ENCODE assay signal across 8 mouse cellular contexts in the genomic region with DNA sequence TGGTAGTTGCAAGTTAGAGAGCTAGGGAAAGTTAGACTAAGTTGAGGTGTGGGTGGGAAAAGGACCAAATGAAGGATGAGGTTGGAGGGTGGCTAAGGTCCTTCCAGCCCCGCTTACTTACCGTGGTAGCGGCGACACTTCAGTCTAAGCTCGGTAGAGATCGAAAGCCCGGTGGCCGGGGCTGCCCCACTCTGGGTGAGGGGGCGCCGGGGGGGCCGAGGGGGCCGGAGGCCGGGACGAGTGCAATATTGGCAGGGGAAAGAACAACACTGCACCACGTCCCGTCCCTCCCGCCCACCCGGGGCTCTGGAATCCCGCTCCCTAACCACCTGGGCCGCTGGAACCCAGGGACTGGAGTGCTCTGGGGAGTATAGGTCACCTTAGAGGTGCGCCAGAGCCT. TPM values are rescaled to one million over a fixed set of nuclear protein-coding genes. Genes with fewer than 3 reads are reported as not detected.
A peak's percentile ranks its signal among the peaks of the same experiment; 100 is the strongest.
DNase-seq lines count a peak whose midpoint lies in the region; ATAC-seq and TF ChIP-seq lines count a peak whose summit lies in the region.

A gene (minus strand): TSS at position 189 of the 400 bp plus-strand sequence.

- TF ChIP-seq CTCF in lung, embryonic 14.5 days (IDR thresholded peaks at IDR 0.05; ENCODE audit: low read depth) = no peak

- ATAC-seq in lung, embryonic 14.5 days (ENCODE audit: insufficient read depth) = peak; percentile 18; the same call in 1 of the 2 replicates
- ATAC-seq in heart, embryonic 11.5 days (replicated peaks; ENCODE audit: insufficient number of reproducible peaks, low FRiP score, low TSS enrichment) = no peak
- peak; percentile 28 for ATAC-seq in midbrain, embryonic 16.5 days

- WGBS in lung, embryonic 14.5 days = 3% methylated on average over 21 of the region's 21 CpGs
- 7% methylated on average over 21 of the region's 21 CpGs for WGBS in heart, embryonic 11.5 days (ENCODE audit: insufficient replicate concordance)
- WGBS in midbrain, embryonic 16.5 days = 2% methylated on average over 21 of the region's 21 CpGs

- H3K27me3 ChIP-seq in lung, embryonic 14.5 days (ENCODE audit: insufficient read depth, low read length) = no peaks in the 10 kb centered on the region
- peaks cover 37% of the 10 kb centered on the region for H3K27me3 ChIP-seq in heart, embryonic 11.5 days (ENCODE audit: control insufficient read depth, insufficient read depth, low read length)
- H3K27me3 ChIP-seq in midbrain, embryonic 16.5 days (ENCODE audit: control insufficient read depth, insufficient read depth, low read depth, low read length) = no peaks in the 10 kb centered on the region

- H3K9me3 ChIP-seq in lung, embryonic 14.5 days (ENCODE audit: low read depth, low read length) = no peaks in the 10 kb centered on the region
- H3K9me3 ChIP-seq in heart, embryonic 11.5 days (replicated peaks; ENCODE audit: control insufficient read depth, low read length) = no peaks in the 10 kb centered on the region
- no peaks in the 10 kb centered on the region for H3K9me3 ChIP-seq in midbrain, embryonic 16.5 days (replicated peaks; ENCODE audit: control insufficient read depth, low read length, poor library complexity, severe bottlenecking)

- peaks cover 15% of the 10 kb centered on the region; the same call in 1 of the 2 replicates for H3K4me1 ChIP-seq in lung, embryonic 14.5 days (ENCODE audit: insufficient read depth)
- 0 out of 2 replicates have a peak, but pooled peaks cover 3% of the 10 kb centered on the region for H3K4me1 ChIP-seq in brown adipose tissue, adult 24 weeks (ENCODE audit: control insufficient read depth, insufficient read depth, insufficient read length, low read length)
- peaks cover 9% of the 10 kb centered on the region; the same call in 1 of the 2 replicates for H3K4me1 ChIP-seq in heart, embryonic 11.5 days (ENCODE audit: control insufficient read depth, insufficient read depth, low read length)
- peaks cover 47% of the 10 kb centered on the region for H3K4me1 ChIP-seq in midbrain, embryonic 16.5 days (ENCODE audit: control insufficient read depth, insufficient read depth, low read length)

- peaks cover 7% of the 10 kb centered on the region; the same call in 1 of the 2 replicates for H3K36me3 ChIP-seq in lung, embryonic 14.5 days (ENCODE audit: insufficient read depth)
- no peaks in the 10 kb centered on the region for H3K36me3 ChIP-seq in heart, embryonic 11.5 days (ENCODE audit: control insufficient read depth, insufficient read depth, low read length)
- no peaks in the 10 kb centered on the region for H3K36me3 ChIP-seq in midbrain, embryonic 16.5 days (ENCODE audit: control insufficient read depth, insufficient read depth, low read length)

- peak within 1 kb of the TSS; percentile 86 for H3K4me2 ChIP-seq in lung, embryonic 14.5 days
- H3K4me2 ChIP-seq in heart, embryonic 11.5 days = peak within 1 kb of the TSS; percentile 73
- peak within 1 kb of the TSS; percentile 78 for H3K4me2 ChIP-seq in midbrain, embryonic 16.5 days (ENCODE audit: low read length)

- DNase-seq in lung, embryonic 14.5 days = no peak
- DNase-seq in lung, postnatal 10 days = no peak
- no peak for DNase-seq in layer of hippocampus, postnatal 36 days
- no peak for DNase-seq in spleen, postnatal 4 days (ENCODE audit: low spot score in 2 of 2)
- no peak for DNase-seq in cerebellum, postnatal 25 days

- H3K4me3 ChIP-seq in lung, embryonic 14.5 days (ENCODE audit: low read depth, low read length) = peak within 1 kb of the TSS; percentile 45
- peak within 1 kb of the TSS; percentile 48 for H3K4me3 ChIP-seq in brown adipose tissue, adult 24 weeks (ENCODE audit: insufficient read depth, low read depth, low read length)
- H3K4me3 ChIP-seq in heart, embryonic 11.5 days (ENCODE audit: low read depth, low read length) = peak within 1 kb of the TSS; percentile 49
- H3K4me3 ChIP-seq in midbrain, embryonic 16.5 days (ENCODE audit: low read depth, low read length) = peak within 1 kb of the TSS; percentile 43

- H3K9ac ChIP-seq in lung, embryonic 14.5 days = peak within 1 kb of the TSS; percentile 48
- peak within 1 kb of the TSS; percentile 58; the same call in 1 of the 2 replicates for H3K9ac ChIP-seq in heart, embryonic 11.5 days (ENCODE audit: low read depth, low read length)
- peak within 1 kb of the TSS; percentile 69 for H3K9ac ChIP-seq in midbrain, embryonic 16.5 days (ENCODE audit: low read depth, low read length)

- H3K27ac ChIP-seq in lung, embryonic 14.5 days (ENCODE audit: low read depth) = peak within 1 kb of the TSS; percentile 81
- 0 out of 2 replicates have a peak within 1 kb of the TSS, but pooled peaks have one; percentile 4 for H3K27ac ChIP-seq in brown adipose tissue, adult 24 weeks (replicated peaks; ENCODE audit: low read depth, low read length)
- H3K27ac ChIP-seq in heart, embryonic 11.5 days (ENCODE audit: low read depth, low read length) = 0 out of 2 replicates have a peak within 1 kb of the TSS, but pooled peaks have one; percentile 22
- H3K27ac ChIP-seq in midbrain, embryonic 16.5 days (ENCODE audit: low read length) = peak within 1 kb of the TSS; percentile 90

RNA-seq across cellular contexts. Expression of the gene that starts here (rescaled TPM):
- polyA plus RNA-seq in lung, embryonic 14.5 days (2014; fragmentation: Nextera tagmentation; extraction: Ambion mirVana) = 193 and 212 TPM in 2 replicates
- 108 and 115 TPM in 2 replicates for polyA plus RNA-seq in brown adipose tissue, adult 24 weeks (2012; ENCODE audit: insufficient read depth, insufficient read length, missing spikeins)
- polyA plus RNA-seq in heart, embryonic 11.5 days (2014; fragmentation: Nextera tagmentation; extraction: Ambion mirVana) = 144 and 145 TPM in 2 replicates
- total RNA-seq in layer of hippocampus, postnatal 36 days (2021) = 10 to 100 TPM; 89.5 to 93.8 TPM
- 145 and 150 TPM in 2 replicates for polyA plus RNA-seq in midbrain, embryonic 16.5 days (2015; fragmentation: Nextera tagmentation; extraction: Ambion mirVana)

Comparison
In these comparisons a context has a peak if more than half of its experiments do, and no peak if none do; other contexts are left out.
1. H3K27ac ChIP-seq: peak in every context shown above with its lines; median percentile 90 in midbrain, embryonic 16.5 days; 81 in lung, embryonic 14.5 days; 22 in heart, embryonic 11.5 days; 4 in brown adipose tissue, adult 24 weeks.